12 mouse cellular contexts compared by ENCODE assay signal in genomic region chr12:85264531-85264930, GRCm38 (mm10). TPM values are rescaled to one million over a fixed set of nuclear protein-coding genes. Genes with fewer than 3 reads are reported as not detected.
A peak's percentile ranks its signal among the peaks of the same experiment; 100 is the strongest.
DNase-seq lines count a peak whose midpoint lies in the region; ATAC-seq and TF ChIP-seq lines count a peak whose summit lies in the region.
"Had no signal": no experiment of that assay in that cellular context is flagged by ENCODE, and none has a peak within 500 bp of the region (broad histone marks: within the 10 kb centered on the region; RNA-seq: fewer than 3 reads in every experiment).

No protein-coding gene starts in this region.

- peaks cover 2% of the 10 kb centered on the region; the same call in 1 of the 2 replicates for H3K4me1 ChIP-seq in cerebellum, adult 2 months (ENCODE audit: control insufficient read depth, insufficient read depth, low read length)
- peaks cover 25% of the 10 kb centered on the region for H3K4me1 ChIP-seq in kidney, embryonic 15.5 days
- peaks cover 18% of the 10 kb centered on the region; the same call in 1 of the 2 replicates for H3K4me1 ChIP-seq in stomach, embryonic 14.5 days (ENCODE audit: control insufficient read depth, insufficient read depth, low read length)
- H3K4me1 ChIP-seq in stomach, postnatal 0 days (replicated peaks; ENCODE audit: control insufficient read depth, insufficient read depth): no peaks in the 10 kb centered on the region
- H3K4me1 ChIP-seq in stomach, embryonic 16.5 days (ENCODE audit: control insufficient read depth, insufficient read depth, low read length): peaks cover 20% of the 10 kb centered on the region; the same call in 1 of the 2 replicates

- WGBS in cerebellum, adult 2 months: 19% methylated on average over 8 of the region's 8 CpGs
- WGBS in kidney, embryonic 15.5 days: 41% methylated on average over 8 of the region's 8 CpGs
- WGBS in stomach, embryonic 14.5 days: 51% methylated on average over 8 of the region's 8 CpGs
- WGBS in stomach, postnatal 0 days: 49% methylated on average over 8 of the region's 8 CpGs
- whole genome bisulfite sequencing in stomach, embryonic 16.5 days: 51% methylated on average over 8 of the region's 8 CpGs

- DNase-seq in cerebellum, postnatal 10 days: peak; percentile 67 to 70
- DNase-seq in cerebellum, adult 2 months: no peak
- DNase-seq in kidney, postnatal 14 days: no peak
- DNase-seq in stomach, postnatal 0 days (ENCODE audit: low spot score): no peak
- DNase-seq: kidney, adult 11 months; layer of hippocampus, adult 9-11 months; thymus, postnatal 36 days had no signal

- TF ChIP-seq POLR2A in cerebellum, adult 2 months (IDR thresholded peaks at IDR 0.05; ENCODE audit: borderline replicate concordance, insufficient read depth, low read length): no peak

- peaks cover 10% of the 10 kb centered on the region for H3K36me3 ChIP-seq in kidney, embryonic 15.5 days
- H3K36me3 ChIP-seq in stomach, embryonic 14.5 days (ENCODE audit: control insufficient read depth, insufficient read depth, low read length): no peaks in the 10 kb centered on the region
- H3K36me3 ChIP-seq in stomach, postnatal 0 days (ENCODE audit: control insufficient read depth, insufficient read depth, low read length): no peaks in the 10 kb centered on the region
- H3K36me3 ChIP-seq in stomach, embryonic 16.5 days (ENCODE audit: control insufficient read depth, insufficient read depth, low read length): no peaks in the 10 kb centered on the region

- no peak for ATAC-seq in kidney, embryonic 15.5 days (replicated peaks; ENCODE audit: low FRiP score)
- peak; percentile 62; the same call in 1 of the 2 replicates for ATAC-seq in stomach, embryonic 14.5 days (ENCODE audit: insufficient number of reproducible peaks, insufficient read depth, low FRiP score, low read depth)
- no peak for ATAC-seq in stomach, postnatal 0 days (ENCODE audit: low FRiP score, low TSS enrichment)
- peak; percentile 74; the same call in 1 of the 2 replicates for ATAC-seq in stomach, embryonic 16.5 days (ENCODE audit: insufficient read depth, low FRiP score)
- no peak for ATAC-seq in activated CD4-positive, CD25-positive, alpha-beta regulatory T cell, adult 4 months
- ATAC-seq: forebrain, embryonic 16.5 days had no signal

- H3K4me3 ChIP-seq in cerebellum, adult 2 months (replicated peaks; ENCODE audit: insufficient read depth, low read depth, low read length): no peak overlapping the region
- no peak overlapping the region for H3K4me3 ChIP-seq in kidney, embryonic 15.5 days (replicated peaks)
- H3K4me3 ChIP-seq in stomach, embryonic 14.5 days (ENCODE audit: low read depth, low read length): no peak overlapping the region
- no peak overlapping the region for H3K4me3 ChIP-seq in stomach, postnatal 0 days (ENCODE audit: low read depth, low read length)
- H3K4me3 ChIP-seq in stomach, embryonic 16.5 days (replicated peaks; ENCODE audit: low read length): no peak overlapping the region

- H3K4me2 ChIP-seq in kidney, embryonic 15.5 days: no peak overlapping the region
- no peak overlapping the region for H3K4me2 ChIP-seq in stomach, embryonic 14.5 days (replicated peaks; ENCODE audit: low read depth, low read length)
- no peak overlapping the region for H3K4me2 ChIP-seq in stomach, postnatal 0 days (replicated peaks; ENCODE audit: low read depth)
- H3K4me2 ChIP-seq in stomach, embryonic 16.5 days (ENCODE audit: low read depth, low read length): no peak overlapping the region

- no peak overlapping the region for H3K27ac ChIP-seq in cerebellum, adult 2 months (ENCODE audit: insufficient read depth, low read length)
- H3K27ac ChIP-seq in kidney, embryonic 15.5 days: peak overlapping the region; percentile 68
- peak overlapping the region; percentile 62; the same call in 1 of the 2 replicates for H3K27ac ChIP-seq in stomach, embryonic 14.5 days (ENCODE audit: low read length)
- no peak overlapping the region for H3K27ac ChIP-seq in stomach, postnatal 0 days (replicated peaks)
- H3K27ac ChIP-seq in stomach, embryonic 16.5 days (ENCODE audit: low read length): peak overlapping the region; percentile 73

- H3K9ac ChIP-seq in kidney, embryonic 15.5 days: no peak overlapping the region
- no peak overlapping the region for H3K9ac ChIP-seq in stomach, embryonic 14.5 days (replicated peaks; ENCODE audit: low read depth, low read length)
- H3K9ac ChIP-seq in stomach, postnatal 0 days (ENCODE audit: low read length): no peak overlapping the region
- H3K9ac ChIP-seq in stomach, embryonic 16.5 days (ENCODE audit: low read length): no peak overlapping the region

- no peaks in the 10 kb centered on the region for H3K27me3 ChIP-seq in cerebellum, adult 2 months (ENCODE audit: control insufficient read depth, insufficient read depth, low read length)
- no peaks in the 10 kb centered on the region for H3K27me3 ChIP-seq in kidney, embryonic 15.5 days
- no peaks in the 10 kb centered on the region for H3K27me3 ChIP-seq in stomach, embryonic 14.5 days (ENCODE audit: control insufficient read depth, insufficient read depth, low read length)
- no peaks in the 10 kb centered on the region for H3K27me3 ChIP-seq in stomach, postnatal 0 days (ENCODE audit: control insufficient read depth, insufficient read depth, low read length)
- no peaks in the 10 kb centered on the region for H3K27me3 ChIP-seq in stomach, embryonic 16.5 days (ENCODE audit: control insufficient read depth, insufficient read depth, low read length)

- no peak for TF ChIP-seq EP300 in stomach, postnatal 0 days (optimal IDR thresholded peaks at IDR 0.05)

- no peaks in the 10 kb centered on the region for H3K9me3 ChIP-seq in kidney, embryonic 15.5 days (replicated peaks)
- no peaks in the 10 kb centered on the region for H3K9me3 ChIP-seq in stomach, embryonic 14.5 days (ENCODE audit: control insufficient read depth, low read depth, low read length)
- no peaks in the 10 kb centered on the region for H3K9me3 ChIP-seq in stomach, postnatal 0 days (ENCODE audit: control insufficient read depth, low read length)
- H3K9me3 ChIP-seq in stomach, embryonic 16.5 days (replicated peaks; ENCODE audit: control insufficient read depth, low read length): no peaks in the 10 kb centered on the region; the same call in 1 of the 2 replicates

- no peak for TF ChIP-seq CTCF in cerebellum, adult 2 months (IDR thresholded peaks at IDR 0.05; ENCODE audit: borderline replicate concordance, insufficient read depth, low read depth, low read length)
- TF ChIP-seq CTCF in stomach, postnatal 0 days (IDR thresholded peaks at IDR 0.05; ENCODE audit: low read depth): no peak

RNA-seq across cellular contexts. Expression of gene Mlh3, which starts 5.9 kb away (rescaled TPM):
- polyA plus RNA-seq in cerebellum, adult 2 months (2012; rRNA removed): 11.7 and 12.1 TPM in 2 replicates
- 8.7 and 9.6 TPM in 2 replicates for polyA plus RNA-seq in kidney, embryonic 15.5 days (2015; fragmentation: Nextera tagmentation; extraction: Ambion mirVana)
- polyA plus RNA-seq in stomach, embryonic 14.5 days (2014; fragmentation: Nextera tagmentation; extraction: Ambion mirVana): 9.0 and 9.8 TPM in 2 replicates
- 3.0 and 3.2 TPM in 2 replicates for polyA plus RNA-seq in stomach, postnatal 0 days (2015; fragmentation: Nextera tagmentation; extraction: Ambion mirVana)
- 6.6 and 8.4 TPM in 2 replicates for polyA plus RNA-seq in stomach, embryonic 16.5 days (2015; fragmentation: Nextera tagmentation; extraction: Ambion mirVana)
- polyA plus RNA-seq in activated CD4-positive, CD25-positive, alpha-beta regulatory T cell, adult 4 months (2017; shearing (Covaris generic)): 10 to 100 TPM in 1 of 2 experiments, 1 to 10 TPM in 1; 10.0 to 10.4 TPM

RNA-seq across cellular contexts. Expression of gene Acyp1, which starts 23.7 kb away (rescaled TPM):
- 77.8 and 88.8 TPM in 2 replicates for polyA plus RNA-seq in cerebellum, adult 2 months (2012; rRNA removed)
- polyA plus RNA-seq in kidney, embryonic 15.5 days (2015; fragmentation: Nextera tagmentation; extraction: Ambion mirVana): 59.5 and 65.4 TPM in 2 replicates
- 45.2 and 56.8 TPM in 2 replicates for polyA plus RNA-seq in stomach, embryonic 14.5 days (2014; fragmentation: Nextera tagmentation; extraction: Ambion mirVana)
- 33.6 and 35.9 TPM in 2 replicates for polyA plus RNA-seq in stomach, postnatal 0 days (2015; fragmentation: Nextera tagmentation; extraction: Ambion mirVana)
- 39.5 and 50.6 TPM in 2 replicates for polyA plus RNA-seq in stomach, embryonic 16.5 days (2015; fragmentation: Nextera tagmentation; extraction: Ambion mirVana)
- polyA plus RNA-seq in activated CD4-positive, CD25-positive, alpha-beta regulatory T cell, adult 4 months (2017; shearing (Covaris generic)): 10 to 100 TPM; 47.4 to 52.5 TPM

RNA-seq across cellular contexts. Expression of gene Zc2hc1c, which starts 23.9 kb away (rescaled TPM):
- polyA plus RNA-seq in cerebellum, adult 2 months (2012; rRNA removed): 0.95 and 1.1 TPM in 2 replicates
- polyA plus RNA-seq in kidney, embryonic 15.5 days (2015; fragmentation: Nextera tagmentation; extraction: Ambion mirVana): 2.8 and 3.4 TPM in 2 replicates
- polyA plus RNA-seq in stomach, embryonic 14.5 days (2014; fragmentation: Nextera tagmentation; extraction: Ambion mirVana): 2.0 and 2.8 TPM in 2 replicates
- polyA plus RNA-seq in stomach, postnatal 0 days (2015; fragmentation: Nextera tagmentation; extraction: Ambion mirVana): 0.76 and 0.93 TPM in 2 replicates
- 2.0 and 2.1 TPM in 2 replicates for polyA plus RNA-seq in stomach, embryonic 16.5 days (2015; fragmentation: Nextera tagmentation; extraction: Ambion mirVana)
- under 1 TPM; 0.21 to 0.27 TPM for polyA plus RNA-seq in activated CD4-positive, CD25-positive, alpha-beta regulatory T cell, adult 4 months (2017; shearing (Covaris generic))

RNA-seq across cellular contexts. Expression of gene Eif2b2, which starts 45.2 kb away (rescaled TPM):
- polyA plus RNA-seq in cerebellum, adult 2 months (2012; rRNA removed): 105 and 109 TPM in 2 replicates
- 98.7 and 105 TPM in 2 replicates for polyA plus RNA-seq in kidney, embryonic 15.5 days (2015; fragmentation: Nextera tagmentation; extraction: Ambion mirVana)
- polyA plus RNA-seq in stomach, embryonic 14.5 days (2014; fragmentation: Nextera tagmentation; extraction: Ambion mirVana): 81.1 and 82.5 TPM in 2 replicates
- 50.8 and 58.7 TPM in 2 replicates for polyA plus RNA-seq in stomach, postnatal 0 days (2015; fragmentation: Nextera tagmentation; extraction: Ambion mirVana)
- polyA plus RNA-seq in stomach, embryonic 16.5 days (2015; fragmentation: Nextera tagmentation; extraction: Ambion mirVana): 72.9 and 82.5 TPM in 2 replicates
- 10 to 100 TPM; 53.5 to 76.2 TPM for polyA plus RNA-seq in activated CD4-positive, CD25-positive, alpha-beta regulatory T cell, adult 4 months (2017; shearing (Covaris generic))

Comparison
In these comparisons a context has a peak if more than half of its experiments do, and no peak if none do; other contexts are left out.
1. DNase-seq: peak in cerebellum, postnatal 10 days (2 of 2); none in cerebellum, adult 2 months (0 of 2), kidney, postnatal 14 days (single experiment) and stomach, postnatal 0 days (single experiment).
2. H3K27ac ChIP-seq: peak in kidney, embryonic 15.5 days (single experiment), stomach, embryonic 14.5 days (single experiment) and stomach, embryonic 16.5 days (single experiment); none in cerebellum, adult 2 months (single experiment) and stomach, postnatal 0 days (single experiment).
3. ATAC-seq: peak in stomach, embryonic 14.5 days (single experiment) and stomach, embryonic 16.5 days (single experiment); none in kidney, embryonic 15.5 days (single experiment), stomach, postnatal 0 days (single experiment) and activated CD4-positive, CD25-positive, alpha-beta regulatory T cell, adult 4 months (single experiment).